Mouse (Mus musculus): ENCODE data around the gene Fbxl18.

DNA sequence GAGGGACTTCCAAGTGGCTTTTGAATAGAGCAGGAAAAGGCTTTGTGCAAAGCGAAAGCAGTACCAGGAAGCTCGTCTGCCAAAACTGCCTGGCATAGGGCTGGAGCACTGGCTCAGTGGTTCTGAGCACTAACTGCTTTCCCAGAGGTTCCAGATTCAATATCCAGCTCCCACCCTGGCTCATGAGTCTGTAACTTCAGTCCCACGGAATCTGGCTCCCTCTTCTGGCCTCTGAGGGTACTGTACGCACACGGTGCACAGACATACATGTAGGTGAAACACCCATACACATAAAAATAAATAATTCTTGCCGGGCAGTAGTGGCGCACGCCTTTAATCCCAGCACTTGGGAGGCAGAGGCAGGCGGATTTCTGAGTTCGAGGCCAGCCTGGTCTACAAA lies 40.3 kb downstream of the Fbxl18 start:
- TF ChIP-seq CTCF (IDR thresholded peaks at IDR 0.05; ENCODE audit: borderline replicate concordance, extremely low read depth, insufficient read depth, insufficient read length) (peak; percentile 67), POLR2A (IDR thresholded peaks at IDR 0.05; ENCODE audit: borderline replicate concordance, extremely low read depth, insufficient read depth, insufficient read length, poor library complexity, severe bottlenecking) (no peak)
